In the genomic region with DNA sequence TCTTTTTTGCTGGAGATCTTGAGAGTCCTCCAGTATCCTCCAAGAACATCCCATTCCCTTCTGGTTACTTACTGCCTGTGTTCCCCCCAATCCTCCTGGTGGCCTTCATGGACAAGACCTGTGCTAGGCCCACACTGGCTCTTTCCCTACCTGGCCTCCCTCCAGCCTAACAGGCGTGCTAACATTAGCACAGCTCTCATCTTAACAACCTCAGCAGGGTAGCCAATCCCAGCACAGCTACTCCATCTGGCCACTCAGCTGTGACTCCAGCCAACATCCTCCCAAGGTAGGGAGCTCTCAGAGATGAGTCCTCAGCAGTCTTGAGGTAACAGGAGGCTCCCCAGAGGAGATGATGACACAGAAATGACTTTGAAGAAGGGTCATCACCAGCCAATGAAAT, we compare ENCODE assay signal across 25 mouse cellular contexts.
DNase-seq lines count a peak whose midpoint lies in the region; ATAC-seq and TF ChIP-seq lines count a peak whose summit lies in the region.
"Had no signal": no experiment of that assay in that cellular context is flagged by ENCODE, and none has a peak within 500 bp of the region (broad histone marks: within the 10 kb centered on the region; RNA-seq: fewer than 3 reads in every experiment).

No protein-coding gene starts in this region.

- no peaks in the 10 kb centered on the region for H3K9me3 ChIP-seq in heart, postnatal 0 days (replicated peaks; ENCODE audit: control insufficient read depth, low read length)
- H3K9me3 ChIP-seq: limb, embryonic 12.5 days; liver, embryonic 12.5 days; midbrain, embryonic 12.5 days; neural tube, embryonic 15.5 days had no signal

- 44% methylated on average over 1 of the region's 1 CpGs for WGBS in heart, postnatal 0 days
- WGBS in heart, adult 2 months, result 43% methylated on average over 1 of the region's 1 CpGs
- WGBS in cerebellum, adult 2 months, result 15% methylated on average over 1 of the region's 1 CpGs

- no peak overlapping the region for H3K4me2 ChIP-seq in heart, postnatal 0 days (ENCODE audit: low read depth, low read length)
- H3K4me2 ChIP-seq: heart, embryonic 13.5 days; hindbrain, embryonic 14.5 days; limb, embryonic 12.5 days; liver, embryonic 12.5 days; midbrain, embryonic 12.5 days; neural tube, embryonic 15.5 days had no signal

- no peak for TF ChIP-seq POLR2A in heart, adult 2 months (IDR thresholded peaks at IDR 0.05; ENCODE audit: insufficient read depth, low read depth, low read length)
- no peak for TF ChIP-seq POLR2A in cerebellum, adult 2 months (IDR thresholded peaks at IDR 0.05; ENCODE audit: borderline replicate concordance, insufficient read depth, low read length)

- H3K4me3 ChIP-seq in heart, postnatal 0 days (ENCODE audit: low read depth, low read length), result no peak overlapping the region
- H3K4me3 ChIP-seq in heart, adult 2 months, result no peak overlapping the region
- H3K4me3 ChIP-seq in cerebellum, adult 2 months (replicated peaks; ENCODE audit: insufficient read depth, low read depth, low read length), result no peak overlapping the region
- H3K4me3 ChIP-seq: heart, embryonic 13.5 days; limb, embryonic 12.5 days; liver, embryonic 12.5 days; midbrain, embryonic 12.5 days; neural tube, embryonic 15.5 days had no signal

- intact Hi-C loops in heart, adult 2 months (cut with DNase I), result no loop called here

- no peak overlapping the region for H3K27ac ChIP-seq in heart, postnatal 0 days (ENCODE audit: low read depth)
- no peak overlapping the region for H3K27ac ChIP-seq in heart, adult 2 months
- no peak overlapping the region for H3K27ac ChIP-seq in cerebellum, adult 2 months (ENCODE audit: insufficient read depth, low read length)
- H3K27ac ChIP-seq: heart, embryonic 13.5 days; hindbrain, embryonic 14.5 days; kidney, postnatal 0 days; limb, embryonic 12.5 days; liver, embryonic 12.5 days; midbrain, embryonic 12.5 days; neural tube, embryonic 15.5 days had no signal

- no peaks in the 10 kb centered on the region for H3K27me3 ChIP-seq in heart, postnatal 0 days (ENCODE audit: control insufficient read depth, insufficient read depth, low read length)
- H3K27me3 ChIP-seq in heart, adult 2 months (ENCODE audit: control insufficient read depth, insufficient read depth, low read length), result no peaks in the 10 kb centered on the region
- no peaks in the 10 kb centered on the region; the same call in 1 of the 2 replicates for H3K27me3 ChIP-seq in cerebellum, adult 2 months (ENCODE audit: control insufficient read depth, insufficient read depth, low read length)
- H3K27me3 ChIP-seq: heart, embryonic 13.5 days; liver, embryonic 12.5 days; midbrain, embryonic 12.5 days; neural tube, embryonic 15.5 days had no signal

- peak; percentile 47 for ATAC-seq in heart, postnatal 0 days (ENCODE audit: insufficient read depth, low read depth)
- ATAC-seq: forebrain, embryonic 14.5 days; liver, embryonic 12.5 days had no signal

- H3K9ac ChIP-seq in heart, postnatal 0 days (replicated peaks; ENCODE audit: low read depth, low read length), result no peak overlapping the region
- no peak overlapping the region for H3K9ac ChIP-seq in heart, adult 2 months (ENCODE audit: low read depth, low read length)
- H3K9ac ChIP-seq: heart, embryonic 13.5 days; hindbrain, embryonic 14.5 days; limb, embryonic 12.5 days; liver, embryonic 12.5 days; midbrain, embryonic 12.5 days; neural tube, embryonic 15.5 days had no signal

- H3K36me3 ChIP-seq in heart, postnatal 0 days (replicated peaks; ENCODE audit: control insufficient read depth, insufficient read depth, low read length), result no peaks in the 10 kb centered on the region
- no peaks in the 10 kb centered on the region for H3K36me3 ChIP-seq in heart, adult 2 months (ENCODE audit: control insufficient read depth, insufficient read depth, low read length)
- H3K36me3 ChIP-seq: heart, embryonic 13.5 days; limb, embryonic 12.5 days; liver, embryonic 12.5 days; midbrain, embryonic 12.5 days; neural tube, embryonic 15.5 days had no signal

- DNase-seq in cerebellum, adult 11 months, result peak; percentile 11
- no peak for DNase-seq in cerebellum, adult 8-10 months
- no peak for DNase-seq in heart, postnatal 0 days (ENCODE audit: low spot score)
- DNase-seq in heart, adult 2 months, result no peak
- DNase-seq in cerebellum, adult 2 months, result peak; percentile 43 to 65
- DNase-seq in cerebellum, postnatal 36 days, result peak; percentile 23 to 39
- no peak for DNase-seq in yolk sac, embryonic 10.5 days (ENCODE audit: low spot score)
- no peak for DNase-seq in layer of hippocampus, postnatal 25 days (ENCODE audit: extremely low spot score in 1 of 2, low spot score in 1 of 2)
- DNase-seq: adrenal gland, postnatal 14 days; heart, postnatal 36 days; kidney, adult 2 months; lung, adult 18-20 months; lung, postnatal 14 days; right cerebral cortex, adult 18-20 months; right cerebral cortex, postnatal 4 days; thymus, adult 18-20 months; thymus, postnatal 4 days had no signal

- TF ChIP-seq CTCF in heart, postnatal 0 days (IDR thresholded peaks at IDR 0.05; ENCODE audit: low read depth), result no peak
- TF ChIP-seq CTCF in heart, adult 2 months (IDR thresholded peaks at IDR 0.05), result no peak
- TF ChIP-seq CTCF in cerebellum, adult 2 months (IDR thresholded peaks at IDR 0.05; ENCODE audit: borderline replicate concordance, insufficient read depth, low read depth, low read length), result no peak

- TF ChIP-seq EP300 in heart, postnatal 0 days (IDR thresholded peaks at IDR 0.05; ENCODE audit: low read depth), result no peak
- TF ChIP-seq EP300 in heart, adult 2 months (IDR thresholded peaks at IDR 0.05; ENCODE audit: insufficient read depth, low read depth, low read length), result no peak

- no peaks in the 10 kb centered on the region for H3K79me2 ChIP-seq in heart, adult 2 months (replicated peaks; ENCODE audit: control insufficient read depth, insufficient read depth, low read length)

- no peaks in the 10 kb centered on the region for H3K4me1 ChIP-seq in heart, postnatal 0 days (ENCODE audit: control insufficient read depth, insufficient read depth)
- peaks cover 10% of the 10 kb centered on the region for H3K4me1 ChIP-seq in heart, adult 2 months (ENCODE audit: control insufficient read depth, insufficient read depth, low read length)
- peaks cover 12% of the 10 kb centered on the region for H3K4me1 ChIP-seq in cerebellum, adult 2 months (ENCODE audit: control insufficient read depth, insufficient read depth, low read length)
- H3K4me1 ChIP-seq: liver, embryonic 12.5 days had no signal

Comparison
In these comparisons a context has a peak if more than half of its experiments do, and no peak if none do; other contexts are left out.
1. DNase-seq: peak in cerebellum, adult 11 months (single experiment), cerebellum, adult 2 months (2 of 2) and cerebellum, postnatal 36 days (2 of 2); none in cerebellum, adult 8-10 months (single experiment), heart, postnatal 0 days (single experiment), heart, adult 2 months (0 of 2), yolk sac, embryonic 10.5 days (single experiment) and layer of hippocampus, postnatal 25 days (0 of 2).